In the genomic region with DNA sequence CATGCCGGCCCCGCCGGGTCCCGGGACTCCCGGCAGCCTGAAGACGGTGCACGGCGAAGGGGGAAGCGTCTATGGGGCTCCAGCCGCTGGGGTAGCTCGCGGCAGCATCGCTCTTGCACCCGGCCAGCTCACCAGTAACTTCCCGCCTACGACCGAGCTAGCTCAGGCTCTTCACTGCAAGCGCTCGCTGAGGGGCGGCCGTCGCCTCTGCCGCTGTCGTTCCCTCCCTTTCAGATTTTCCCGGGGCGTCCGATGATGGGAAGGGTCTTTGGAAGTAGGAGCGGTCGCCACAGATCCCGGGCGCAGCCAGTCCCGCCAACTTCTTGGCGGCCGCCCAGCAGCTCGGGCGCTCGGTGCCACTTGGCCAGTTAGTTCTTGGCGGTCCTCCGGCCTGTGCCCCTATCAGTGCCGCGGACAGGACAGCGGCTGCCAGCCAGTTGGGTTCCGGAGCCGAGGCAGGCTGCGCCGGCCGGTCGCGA, we compare ENCODE assay signal across 8 mouse cellular contexts. TPM values are rescaled to one million over a fixed set of nuclear protein-coding genes. Genes with fewer than 3 reads are reported as not detected.
DNase-seq lines count a peak whose midpoint lies in the region; ATAC-seq and TF ChIP-seq lines count a peak whose summit lies in the region.

No protein-coding gene starts in this region.

- peak overlapping the region; percentile 98 for H3K4me2 ChIP-seq in heart, embryonic 13.5 days
- H3K4me2 ChIP-seq in kidney, embryonic 15.5 days = peak overlapping the region; percentile 97
- H3K4me2 ChIP-seq in liver, embryonic 15.5 days = peak overlapping the region; percentile 92
- H3K4me2 ChIP-seq in neural tube, embryonic 11.5 days (ENCODE audit: low read depth) = peak overlapping the region; percentile 64

- no peak for TF ChIP-seq CTCF in bone marrow macrophage, adult 2 months (IDR thresholded peaks at IDR 0.05; ENCODE audit: low read depth, low read length)

- no peaks in the 10 kb centered on the region for H3K36me3 ChIP-seq in ES-E14 (ENCODE audit: control insufficient read depth, insufficient read depth, low read length, poor library complexity, severe bottlenecking)
- H3K36me3 ChIP-seq in heart, embryonic 13.5 days = 0 out of 2 replicates have a peak, but pooled peaks cover 3% of the 10 kb centered on the region
- no peaks in the 10 kb centered on the region for H3K36me3 ChIP-seq in kidney, embryonic 15.5 days
- peaks cover 6% of the 10 kb centered on the region for H3K36me3 ChIP-seq in liver, embryonic 15.5 days (replicated peaks)
- no peaks in the 10 kb centered on the region for H3K36me3 ChIP-seq in neural tube, embryonic 11.5 days (ENCODE audit: control insufficient read depth, insufficient read depth, low read length)

- H3K9me3 ChIP-seq in ES-E14 (ENCODE audit: control insufficient read depth, insufficient read depth, low read depth, low read length) = no peaks in the 10 kb centered on the region
- no peaks in the 10 kb centered on the region for H3K9me3 ChIP-seq in heart, embryonic 13.5 days
- no peaks in the 10 kb centered on the region for H3K9me3 ChIP-seq in kidney, embryonic 15.5 days (replicated peaks)
- H3K9me3 ChIP-seq in liver, embryonic 15.5 days (replicated peaks) = no peaks in the 10 kb centered on the region
- H3K9me3 ChIP-seq in neural tube, embryonic 11.5 days (ENCODE audit: control insufficient read depth, low read length) = no peaks in the 10 kb centered on the region

- no peak for TF ChIP-seq POLR2A in bone marrow macrophage, adult 2 months (IDR thresholded peaks at IDR 0.05; ENCODE audit: borderline replicate concordance, low read depth, low read length)

- no peaks in the 10 kb centered on the region for H3K4me1 ChIP-seq in ES-E14 (ENCODE audit: control insufficient read depth in 2 of 2, insufficient read depth in 2 of 2, low read length in 2 of 2, poor library complexity in 1 of 2)
- H3K4me1 ChIP-seq in bone marrow macrophage, adult 2 months (ENCODE audit: control insufficient read depth, insufficient read depth, low read length) = peaks cover 7% of the 10 kb centered on the region
- peaks cover 21% of the 10 kb centered on the region for H3K4me1 ChIP-seq in heart, embryonic 13.5 days
- H3K4me1 ChIP-seq in kidney, embryonic 15.5 days = peaks cover 23% of the 10 kb centered on the region
- peaks cover 16% of the 10 kb centered on the region for H3K4me1 ChIP-seq in liver, embryonic 15.5 days (replicated peaks)
- H3K4me1 ChIP-seq in neural tube, embryonic 11.5 days (ENCODE audit: control insufficient read depth, insufficient read depth, low read length) = no peaks in the 10 kb centered on the region

- peak overlapping the region; percentile 74 to 78 for H3K4me3 ChIP-seq in ES-E14 (ENCODE audit: insufficient read depth in 1 of 2, low read depth in 1 of 2, low read length in 2 of 2, poor library complexity in 1 of 2, severe bottlenecking in 1 of 2)
- peak overlapping the region; percentile 87 for H3K4me3 ChIP-seq in bone marrow macrophage, adult 2 months (ENCODE audit: insufficient read depth, low read length)
- peak overlapping the region; percentile 89 for H3K4me3 ChIP-seq in heart, embryonic 13.5 days
- peak overlapping the region; percentile 74 for H3K4me3 ChIP-seq in kidney, embryonic 15.5 days (replicated peaks)
- peak overlapping the region; percentile 98 for H3K4me3 ChIP-seq in liver, embryonic 15.5 days (replicated peaks)
- H3K4me3 ChIP-seq in neural tube, embryonic 11.5 days (ENCODE audit: low read depth, low read length) = peak overlapping the region; percentile 65

- in situ Hi-C loops in ES-E14 (cut with MboI; ENCODE audit: low sequenced_read_pairs in 2 of 2, unreplicated experiment in 2 of 2) = no loop called here

- 0% methylated on average over 49 of the region's 49 CpGs for WGBS in heart, embryonic 13.5 days
- under 1% methylated on average over 49 of the region's 49 CpGs for WGBS in kidney, embryonic 15.5 days
- WGBS in liver, embryonic 15.5 days (ENCODE audit: insufficient replicate concordance) = under 1% methylated on average over 49 of the region's 49 CpGs
- WGBS in neural tube, embryonic 11.5 days = under 1% methylated on average over 42 of the region's 49 CpGs

- H3K27me3 ChIP-seq in heart, embryonic 13.5 days (replicated peaks) = peaks cover 22% of the 10 kb centered on the region
- peaks cover 31% of the 10 kb centered on the region for H3K27me3 ChIP-seq in kidney, embryonic 15.5 days
- H3K27me3 ChIP-seq in liver, embryonic 15.5 days = peaks cover 22% of the 10 kb centered on the region
- H3K27me3 ChIP-seq in neural tube, embryonic 11.5 days (ENCODE audit: control insufficient read depth, insufficient read depth, low read length) = peaks cover 37% of the 10 kb centered on the region

- peak overlapping the region; percentile 52 for H3K9ac ChIP-seq in ES-E14 (ENCODE audit: insufficient read depth, low read depth, low read length, poor library complexity, severe bottlenecking)
- peak overlapping the region; percentile 97 for H3K9ac ChIP-seq in heart, embryonic 13.5 days
- H3K9ac ChIP-seq in kidney, embryonic 15.5 days = peak overlapping the region; percentile 91
- peak overlapping the region; percentile 98 for H3K9ac ChIP-seq in liver, embryonic 15.5 days
- H3K9ac ChIP-seq in neural tube, embryonic 11.5 days (ENCODE audit: low read length) = peak overlapping the region; percentile 85

- ATAC-seq in erythroblast, adult 5-6 weeks (replicated peaks; ENCODE audit: low FRiP score, poor library complexity, severe bottlenecking) = peak; percentile 34
- ATAC-seq in heart, embryonic 13.5 days (ENCODE audit: extremely low read depth, insufficient number of reproducible peaks, low FRiP score, low TSS enrichment) = peak; percentile 29; the same call in 1 of the 2 replicates
- peak; percentile 71 for ATAC-seq in kidney, embryonic 15.5 days (replicated peaks; ENCODE audit: low FRiP score)
- peak; percentile 34 for ATAC-seq in liver, embryonic 15.5 days (ENCODE audit: insufficient read depth)
- ATAC-seq in neural tube, embryonic 11.5 days (ENCODE audit: insufficient read depth, low FRiP score, low TSS enrichment) = peak; percentile 60

- no peak overlapping the region for H3K27ac ChIP-seq in ES-E14 (ENCODE audit: insufficient read depth, low read depth, low read length, poor library complexity, severe bottlenecking)
- H3K27ac ChIP-seq in bone marrow macrophage, adult 2 months (ENCODE audit: insufficient read depth, low read depth, low read length) = peak overlapping the region; percentile 86
- H3K27ac ChIP-seq in heart, embryonic 13.5 days (replicated peaks) = peak overlapping the region; percentile 98
- peak overlapping the region; percentile 94; the same call in 1 of the 2 replicates for H3K27ac ChIP-seq in kidney, embryonic 15.5 days
- H3K27ac ChIP-seq in liver, embryonic 15.5 days (replicated peaks) = peak overlapping the region; percentile 98
- H3K27ac ChIP-seq in neural tube, embryonic 11.5 days (ENCODE audit: low read depth, low read length) = no peak overlapping the region

- DNase-seq in ES-E14 (ENCODE audit: low read depth, low spot score) = peak; percentile 31
- DNase-seq in neural tube, embryonic 11.5 days (ENCODE audit: low spot score) = peak; percentile 66
- DNase-seq in thymus, postnatal 0 days (ENCODE audit: low spot score) = peak; percentile 50

TF ChIP-seq in ES-E14, 5 proteins besides CTCF, POLR2A, EP300 and RAD21:
- TF ChIP-seq ZC3H11A (IDR thresholded peaks at IDR 0.05; ENCODE audit: borderline replicate concordance, low read depth, low read length) = no peak
- no peak for TF ChIP-seq MAFK (IDR thresholded peaks at IDR 0.05; ENCODE audit: insufficient read depth, low read depth, low read length)
- no peak for TF ChIP-seq ZNF384 (IDR thresholded peaks at IDR 0.05; ENCODE audit: low read depth, low read length)
- no peak for TF ChIP-seq CHD2 (IDR thresholded peaks at IDR 0.05; ENCODE audit: low read depth, low read length)
- TF ChIP-seq HCFC1 (IDR thresholded peaks at IDR 0.05; ENCODE audit: borderline replicate concordance, insufficient read depth, low read length) = no peak

RNA-seq across cellular contexts. Expression of a gene that starts 1.0 kb away (rescaled TPM):
- total RNA-seq in ES-E14 (2012; rRNA removed) = 0.74 and 1.3 TPM in 2 replicates
- polyA plus RNA-seq in bone marrow macrophage, adult 2 months (2012; ENCODE audit: insufficient read depth, insufficient read length, missing spikeins) = 63.5 and 73.9 TPM in 2 replicates
- 25.0 and 37.2 TPM in 2 replicates for total RNA-seq in erythroblast, adult 5-6 weeks (2015; ENCODE audit: low replicate concordance)
- 30.1 and 31.7 TPM in 2 replicates for total RNA-seq in erythroblast, adult 5-6 weeks (2017; ENCODE audit: low replicate concordance)
- 9.9 and 10.0 TPM in 2 replicates for polyA plus RNA-seq in heart, embryonic 13.5 days (2015; fragmentation: Nextera tagmentation; extraction: Ambion mirVana)
- 4.8 and 5.1 TPM in 2 replicates for polyA plus RNA-seq in kidney, embryonic 15.5 days (2015; fragmentation: Nextera tagmentation; extraction: Ambion mirVana)
- 14.9 and 15.3 TPM in 2 replicates for polyA plus RNA-seq in liver, embryonic 15.5 days (2015; fragmentation: Nextera tagmentation; extraction: Ambion mirVana)
- 2.9 and 4.1 TPM in 2 replicates for polyA plus RNA-seq in neural tube, embryonic 11.5 days (2014; fragmentation: Nextera tagmentation; extraction: Ambion mirVana)
- polyA plus RNA-seq in thymus, postnatal 0 days (2015; fragmentation: Nextera tagmentation; extraction: Ambion mirVana) = 20.8 and 27.1 TPM in 2 replicates

RNA-seq across cellular contexts. Expression of a gene that starts 10.4 kb away (rescaled TPM):
- 45.3 and 52.3 TPM in 2 replicates for total RNA-seq in ES-E14 (2012; rRNA removed)
- polyA plus RNA-seq in bone marrow macrophage, adult 2 months (2012; ENCODE audit: insufficient read depth, insufficient read length, missing spikeins) = 18.7 and 22.3 TPM in 2 replicates
- total RNA-seq in erythroblast, adult 5-6 weeks (2015; ENCODE audit: low replicate concordance) = 9.2 and 24.8 TPM in 2 replicates
- total RNA-seq in erythroblast, adult 5-6 weeks (2017; ENCODE audit: low replicate concordance) = 21.9 and 27.2 TPM in 2 replicates
- 18.3 and 20.4 TPM in 2 replicates for polyA plus RNA-seq in heart, embryonic 13.5 days (2015; fragmentation: Nextera tagmentation; extraction: Ambion mirVana)
- polyA plus RNA-seq in kidney, embryonic 15.5 days (2015; fragmentation: Nextera tagmentation; extraction: Ambion mirVana) = 21.7 and 22.7 TPM in 2 replicates
- polyA plus RNA-seq in liver, embryonic 15.5 days (2015; fragmentation: Nextera tagmentation; extraction: Ambion mirVana) = 13.9 and 14.5 TPM in 2 replicates
- 43.3 and 45.5 TPM in 2 replicates for polyA plus RNA-seq in neural tube, embryonic 11.5 days (2014; fragmentation: Nextera tagmentation; extraction: Ambion mirVana)
- 25.4 and 28.2 TPM in 2 replicates for polyA plus RNA-seq in thymus, postnatal 0 days (2015; fragmentation: Nextera tagmentation; extraction: Ambion mirVana)

Comparison
In these comparisons a context has a peak if more than half of its experiments do, and no peak if none do; other contexts are left out.
1. H3K27ac ChIP-seq: peak in bone marrow macrophage, adult 2 months (single experiment), heart, embryonic 13.5 days (single experiment), kidney, embryonic 15.5 days (single experiment) and liver, embryonic 15.5 days (single experiment); none in ES-E14 (single experiment) and neural tube, embryonic 11.5 days (single experiment).
2. Peak in every context shown above with its lines, with median percentiles within 50 percentile points of each other: DNase-seq, H3K4me3 ChIP-seq, H3K9ac ChIP-seq, ATAC-seq and H3K4me2 ChIP-seq.